Mouse (Mus musculus): ENCODE measurements around the gene Scoc.

Scoc gene

GRCm38 (mm10) chr8:83397726-83398125, 60.5 kb downstream of the Scoc start:
- no peak for DNase-seq (ENCODE audit: low spot score)

DNA sequence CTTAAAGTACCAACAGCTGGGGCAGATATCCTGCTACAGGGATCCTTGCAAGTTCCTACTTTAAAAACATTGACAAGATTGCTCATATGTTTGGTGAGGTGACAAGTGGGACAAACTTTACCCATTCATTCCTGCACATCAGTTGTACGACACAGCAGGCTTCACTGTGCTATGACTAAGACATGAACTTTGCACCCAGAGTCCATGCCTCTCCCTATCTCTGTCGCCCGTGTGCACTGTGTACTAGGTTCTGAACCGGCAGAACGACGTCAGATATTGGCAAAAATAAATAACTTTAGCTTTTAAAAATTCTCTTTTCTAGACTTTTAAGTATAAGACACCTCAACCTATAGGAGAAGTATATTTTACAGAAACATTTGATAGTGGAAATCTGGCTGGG, 61.5 kb downstream of the Scoc start:
- DNase-seq (ENCODE audit: low spot score) = no peak

- no peak for DNase-seq (ENCODE audit: low spot score)
These were observed 63.9 kb downstream of the Scoc start for GRCm38 (mm10) chr8:83394325-83394724.

DNA sequence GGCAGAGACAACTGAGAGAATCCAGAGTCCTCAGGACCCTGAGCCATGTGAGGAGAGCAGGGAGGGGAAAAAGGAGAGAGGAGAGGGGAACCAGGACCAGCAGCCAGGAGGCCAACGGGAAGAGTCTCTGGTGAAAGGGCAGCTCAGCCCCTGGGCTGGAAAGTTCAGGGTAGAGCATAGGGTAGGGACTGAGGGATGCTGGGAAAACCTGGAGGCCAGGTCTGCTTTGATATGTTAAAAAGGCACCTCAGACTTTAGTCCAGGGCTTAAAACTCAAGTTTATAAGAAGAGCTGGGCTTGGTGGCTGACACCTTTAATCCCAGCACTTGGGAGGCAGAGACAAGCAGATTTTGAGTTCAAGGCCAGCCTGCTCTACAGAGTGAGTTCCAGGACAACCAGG, 65.7 kb downstream of the Scoc start:
- no peak for DNase-seq (ENCODE audit: low spot score)

DNA sequence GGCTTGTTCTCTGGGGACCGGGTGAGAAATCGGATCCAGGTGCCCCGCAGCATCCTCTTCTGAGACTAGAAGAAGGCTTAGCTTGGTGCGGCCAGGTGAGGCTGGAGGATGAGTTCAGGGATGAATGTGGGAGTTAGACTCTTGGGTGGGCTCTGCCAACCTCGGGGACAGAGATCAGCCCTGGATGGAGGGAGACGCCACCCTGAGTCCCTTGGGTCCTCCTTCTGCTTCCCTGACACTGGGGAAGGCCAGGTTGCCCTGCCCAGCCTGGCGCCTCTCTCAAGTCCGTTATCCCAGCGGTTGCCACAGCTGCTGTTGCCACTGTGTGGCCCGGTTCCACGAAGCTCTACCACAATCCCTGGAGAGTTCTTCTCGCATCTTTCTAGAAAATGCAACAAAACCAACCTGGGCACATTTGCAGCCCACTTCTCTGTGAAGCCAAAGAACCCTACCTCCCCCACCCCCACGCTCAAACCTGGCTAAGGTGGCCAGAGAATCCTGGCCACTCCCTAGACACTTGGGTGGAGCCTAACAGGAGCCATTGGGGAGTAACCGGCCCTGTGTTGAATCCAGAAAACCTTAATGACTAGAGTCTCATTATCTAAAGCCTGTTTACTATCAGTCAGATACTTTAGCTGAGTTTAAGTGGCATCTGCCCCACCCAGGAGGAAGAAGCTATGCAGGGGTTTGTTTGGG, 68.0 kb downstream of the Scoc start:
- no peak for DNase-seq (ENCODE audit: low spot score)

- peak; percentile 64 for DNase-seq (ENCODE audit: low spot score)
These were observed 68.7 kb downstream of the Scoc start, which contains the start of gene Clgn for GRCm38 (mm10) chr8:83389316-83390005. Clgn (plus strand) TSS chr8:83389867.

- no peak for DNase-seq (ENCODE audit: low spot score)
These were observed 75.3 kb downstream of the Scoc start for GRCm38 (mm10) chr8:83382850-83383249.

DNA sequence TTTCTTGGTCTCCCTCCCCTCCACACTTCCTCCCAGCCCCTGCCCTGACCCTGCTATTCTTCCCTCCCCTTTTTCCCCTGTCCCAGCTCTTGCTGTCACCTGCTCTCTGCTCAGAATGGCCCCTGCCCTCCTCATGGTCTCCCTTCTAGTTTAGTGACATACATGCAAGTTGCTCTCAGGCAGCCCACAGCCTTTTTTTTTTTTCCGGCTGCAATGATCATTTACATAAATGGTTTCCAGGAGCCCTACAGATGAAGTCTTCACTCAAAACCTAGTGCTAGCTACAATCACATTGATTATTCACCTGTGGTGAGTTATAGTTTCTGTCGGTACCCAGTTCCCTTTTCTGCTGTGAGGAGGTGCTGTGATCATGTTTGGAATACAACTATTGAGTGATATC, 77.2 kb downstream of the Scoc start:
- DNase-seq (ENCODE audit: low spot score) = no peak

DNA sequence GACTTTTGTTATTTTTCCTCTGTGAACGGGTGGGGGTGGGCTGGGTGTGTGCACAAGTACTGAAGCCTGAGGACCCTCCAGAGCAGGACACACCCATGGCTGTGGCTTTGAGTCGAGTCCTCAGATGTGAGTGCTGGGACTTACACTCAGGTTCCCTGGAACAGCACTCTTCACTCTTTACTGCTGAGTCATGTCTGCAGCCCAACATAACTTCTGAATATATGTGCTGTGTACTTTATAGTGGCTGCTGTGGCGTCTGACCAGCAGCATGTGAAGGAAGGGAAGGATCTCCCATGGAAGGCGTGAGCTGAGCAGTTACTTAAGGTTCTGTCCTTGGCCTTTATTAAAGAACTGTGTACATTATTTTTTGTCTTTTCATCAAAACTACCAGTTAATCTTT, 78.0 kb downstream of the Scoc start:
- DNase-seq (ENCODE audit: low spot score) = no peak

Measured in testis, postnatal 10 days (tissue).